Mouse (Mus musculus) stomach, postnatal 0 days (tissue): ENCODE measurements around the gene Hist1h2bh.

ENCODE experiments used
- CTCF ChIP-seq: IDR thresholded peaks from 2 replicates; pipeline ENCODE4 v1.5.1; 2016; ENCODE audit warnings: antibody characterized with exemption, low read depth, mild to moderate bottlenecking, moderate library complexity
- EP300 ChIP-seq: optimal IDR thresholded peaks from 2 replicates; pipeline ENCODE3; 2016; ENCODE audit warnings: antibody characterized with exemption

- no peak for TF ChIP-seq CTCF
- no peak for TF ChIP-seq EP300
Observed at GRCm38 (mm10) chr13:23564482-23564881, 21.3 kb upstream of the Hist1h2bh start.
